In genomic region chr7:102927105-102927504, GRCm38 (mm10) we compare ENCODE assay signal across 27 mouse cellular contexts. TPM values are rescaled to one million over a fixed set of nuclear protein-coding genes. Genes with fewer than 3 reads are reported as not detected.
"Had no signal": no experiment of that assay in that cellular context is flagged by ENCODE, and none has a peak within 500 bp of the region (broad histone marks: within the 10 kb centered on the region; RNA-seq: fewer than 3 reads in every experiment).

No protein-coding gene starts in this region.

- DNase-seq: lung, adult 18-20 months; lung, embryonic 14.5 days; lung, postnatal 10 days; lung, postnatal 4 days; midbrain, embryonic 14.5 days; retina, postnatal 1 day; right cerebral cortex, adult 18-20 months; right cerebral cortex, postnatal 25 days; right cerebral cortex, postnatal 4 days; spleen, adult 18-20 months; thymus, adult 18-20 months; thymus, postnatal 14 days; thymus, postnatal 36 days had no signal

- ATAC-seq: midbrain, embryonic 16.5 days had no signal

RNA-seq across cellular contexts. Expression of gene Olfr572, which starts 2.9 kb away (rescaled TPM):
- total RNA-seq: megakaryocyte-erythroid progenitor cell, adult 5-6 weeks had no signal
- polyA plus RNA-seq: liver, embryonic 16.5 days; lung, embryonic 14.5 days; lung, embryonic 16.5 days; midbrain, embryonic 10.5 days; midbrain, embryonic 12.5 days; midbrain, embryonic 14.5 days; midbrain, embryonic 16.5 days; myocyte; neural tube, embryonic 11.5 days; neural tube, embryonic 13.5 days; neural tube, embryonic 15.5 days; small intestine, adult 2 months; stomach, embryonic 14.5 days; stomach, embryonic 16.5 days; thymus, postnatal 0 days had no signal

RNA-seq across cellular contexts. Expression of gene Olfr571, which starts 9.8 kb away (rescaled TPM):
- total RNA-seq: megakaryocyte-erythroid progenitor cell, adult 5-6 weeks had no signal
- polyA plus RNA-seq: liver, embryonic 16.5 days; lung, embryonic 14.5 days; lung, embryonic 16.5 days; midbrain, embryonic 10.5 days; midbrain, embryonic 12.5 days; midbrain, embryonic 14.5 days; midbrain, embryonic 16.5 days; myocyte; neural tube, embryonic 11.5 days; neural tube, embryonic 15.5 days; small intestine, adult 2 months; stomach, embryonic 14.5 days; stomach, embryonic 16.5 days; thymus, postnatal 0 days had no signal

RNA-seq across cellular contexts. Expression of gene Olfr573-ps1, which starts 15.3 kb away (rescaled TPM):
- total RNA-seq: megakaryocyte-erythroid progenitor cell, adult 5-6 weeks had no signal
- polyA plus RNA-seq: liver, embryonic 16.5 days; lung, embryonic 14.5 days; lung, embryonic 16.5 days; midbrain, embryonic 10.5 days; midbrain, embryonic 12.5 days; midbrain, embryonic 14.5 days; midbrain, embryonic 16.5 days; myocyte; neural tube, embryonic 11.5 days; neural tube, embryonic 13.5 days; neural tube, embryonic 15.5 days; small intestine, adult 2 months; stomach, embryonic 14.5 days; stomach, embryonic 16.5 days; thymus, postnatal 0 days had no signal

RNA-seq across cellular contexts. Expression of gene Olfr574, which starts 21.2 kb away (rescaled TPM):
- total RNA-seq: megakaryocyte-erythroid progenitor cell, adult 5-6 weeks had no signal
- polyA plus RNA-seq: liver, embryonic 16.5 days; lung, embryonic 14.5 days; lung, embryonic 16.5 days; midbrain, embryonic 10.5 days; midbrain, embryonic 12.5 days; midbrain, embryonic 14.5 days; midbrain, embryonic 16.5 days; myocyte; neural tube, embryonic 11.5 days; neural tube, embryonic 13.5 days; neural tube, embryonic 15.5 days; small intestine, adult 2 months; stomach, embryonic 14.5 days; stomach, embryonic 16.5 days; thymus, postnatal 0 days had no signal

RNA-seq across cellular contexts. Expression of gene Olfr575, which starts 31.5 kb away (rescaled TPM):
- total RNA-seq: megakaryocyte-erythroid progenitor cell, adult 5-6 weeks had no signal
- polyA plus RNA-seq: liver, embryonic 16.5 days; lung, embryonic 14.5 days; lung, embryonic 16.5 days; midbrain, embryonic 10.5 days; midbrain, embryonic 12.5 days; midbrain, embryonic 14.5 days; midbrain, embryonic 16.5 days; myocyte; neural tube, embryonic 11.5 days; neural tube, embryonic 13.5 days; neural tube, embryonic 15.5 days; small intestine, adult 2 months; stomach, embryonic 14.5 days; stomach, embryonic 16.5 days; thymus, postnatal 0 days had no signal
